Mouse (Mus musculus): ENCODE results near the gene Pou6f2.
A peak's percentile ranks its signal among the peaks of the same experiment; 100 is the strongest.

Pou6f2 gene

GRCm38 (mm10) chr13:18211242-18211641 is 186.2 kb downstream of the Pou6f2 start:
- no peak for DNase-seq

GRCm38 (mm10) chr13:18204476-18205250 is 192.8 kb downstream of the Pou6f2 start:
- no peak for DNase-seq

- DNase-seq, result peak; percentile 24
Measured at GRCm38 (mm10) chr13:18174003-18174402, 223.5 kb downstream of the Pou6f2 start.

GRCm38 (mm10) chr13:18173021-18173420 is 224.5 kb downstream of the Pou6f2 start:
- DNase-seq, result no peak

GRCm38 (mm10) chr13:18172334-18172733 is 225.2 kb downstream of the Pou6f2 start:
- peak; percentile 21 for DNase-seq

- no peak for DNase-seq
Measured at GRCm38 (mm10) chr13:18164182-18164581, 233.3 kb downstream of the Pou6f2 start.

GRCm38 (mm10) chr13:18160566-18160965 is 236.9 kb downstream of the Pou6f2 start:
- DNase-seq, result no peak

- no peak for DNase-seq
Measured at GRCm38 (mm10) chr13:18153949-18154582, 243.4 kb downstream of the Pou6f2 start.

GRCm38 (mm10) chr13:18133646-18134045 is 263.8 kb downstream of the Pou6f2 start:
- DNase-seq, result no peak

- DNase-seq, result no peak
Measured at GRCm38 (mm10) chr13:18133193-18133592, 264.3 kb downstream of the Pou6f2 start.

- no peak for DNase-seq
Measured at GRCm38 (mm10) chr13:18131324-18131723, 266.2 kb downstream of the Pou6f2 start.

- no peak for DNase-seq
Measured at GRCm38 (mm10) chr13:18129697-18130096, 267.8 kb downstream of the Pou6f2 start.

GRCm38 (mm10) chr13:18128826-18129225 is 268.7 kb downstream of the Pou6f2 start:
- no peak for DNase-seq

GRCm38 (mm10) chr13:18128053-18128452 is 269.4 kb downstream of the Pou6f2 start:
- DNase-seq, result no peak

GRCm38 (mm10) chr13:18126111-18126510 is 271.4 kb downstream of the Pou6f2 start:
- no peak for DNase-seq

- no peak for DNase-seq
Measured at GRCm38 (mm10) chr13:18125226-18126000, 272.1 kb downstream of the Pou6f2 start.

- peak; percentile 51 for DNase-seq
Measured at GRCm38 (mm10) chr13:18124368-18124767, 273.1 kb downstream of the Pou6f2 start.

- DNase-seq, result no peak
Measured at GRCm38 (mm10) chr13:18120406-18120805, 277.1 kb downstream of the Pou6f2 start.

- DNase-seq, result no peak
Measured at GRCm38 (mm10) chr13:18081443-18082119, 315.9 kb downstream of the Pou6f2 start.

Measured in kidney, postnatal 14 days (tissue).